Mouse (Mus musculus) lung, embryonic 14.5 days (tissue): ENCODE results near the gene Sacs. TPM values are rescaled to one million over a fixed set of nuclear protein-coding genes. Genes with fewer than 3 reads are reported as not detected.

ENCODE experiments used
- ATAC-seq: fragments of 200-750 bp; cut with Nextera tagmentation; 2 replicates; pipeline ENCODE4 v1.8.0; 2017; ENCODE audit warnings: mild to moderate bottlenecking, moderate TSS enrichment, moderate library complexity; ENCODE audit not compliant: insufficient read depth
- DNase-seq: peaks from one replicate; pipeline ENCODE4 v3.0.0-alpha.2; 2015
- H3K27ac ChIP-seq: fragments of 300-500 bp; sonication (generic); 2 replicates; pipeline ENCODE4 v1.5.1; 2014; ENCODE audit warnings: low read depth, mild to moderate bottlenecking, moderate library complexity
- H3K27me3 ChIP-seq: fragments of 300-500 bp; sonication (generic); 2 replicates; pipeline ENCODE4 v1.6.1; 2014; ENCODE audit warnings: low read length, control low read depth; ENCODE audit not compliant: insufficient read depth
- H3K36me3 ChIP-seq: fragments of 300-500 bp; sonication (generic); 2 replicates; pipeline ENCODE4 v1.6.1; 2014; ENCODE audit warnings: control low read depth; ENCODE audit not compliant: insufficient read depth
- H3K4me1 ChIP-seq: fragments of 300-500 bp; sonication (generic); 2 replicates; pipeline ENCODE4 v1.6.1; 2014; ENCODE audit warnings: antibody characterized with exemption, control low read depth; ENCODE audit not compliant: insufficient read depth
- H3K4me2 ChIP-seq: fragments of 300-500 bp; sonication (generic); 2 replicates; pipeline ENCODE4 v1.6.1; 2014; ENCODE audit warnings: mild to moderate bottlenecking
- H3K4me3 ChIP-seq: fragments of 300-500 bp; sonication (generic); 2 replicates; pipeline ENCODE4 v1.5.1; 2014; ENCODE audit warnings: low read depth, low read length
- H3K9ac ChIP-seq: fragments of 300-500 bp; sonication (generic); 2 replicates; pipeline ENCODE4 v1.6.1; 2014
- H3K9me3 ChIP-seq: fragments of 300-500 bp; sonication (generic); 2 replicates; pipeline ENCODE4 v1.6.1; 2016; ENCODE audit warnings: low read depth, low read length, control low read depth
- CTCF ChIP-seq: IDR thresholded peaks from 2 replicates; pipeline ENCODE4 v1.5.1; 2016; ENCODE audit warnings: antibody characterized with exemption, low read depth
- WGBS: fragments of 180-500 bp; shearing (Covaris S2); extraction: QIAGEN DNeasy Blood & Tissue Kit; methylation state at CpG from one replicate; pipeline ENCODE4 v1.1.7; 2014; 5-methylcytosine and 5-hydroxymethylcytosine counted together
- polyA plus RNA-seq: library from polyadenylated mRNA; unstranded; fragments of >200 nt; fragmentation: Nextera tagmentation; extraction: Ambion mirVana; gene quantifications from 2 replicates; pipeline ENCODE4 v1.2.1, GENCODE M21; 2014

Gene Sacs
- polyA plus RNA-seq = 3.6 and 3.8 TPM in 2 replicates

DNA sequence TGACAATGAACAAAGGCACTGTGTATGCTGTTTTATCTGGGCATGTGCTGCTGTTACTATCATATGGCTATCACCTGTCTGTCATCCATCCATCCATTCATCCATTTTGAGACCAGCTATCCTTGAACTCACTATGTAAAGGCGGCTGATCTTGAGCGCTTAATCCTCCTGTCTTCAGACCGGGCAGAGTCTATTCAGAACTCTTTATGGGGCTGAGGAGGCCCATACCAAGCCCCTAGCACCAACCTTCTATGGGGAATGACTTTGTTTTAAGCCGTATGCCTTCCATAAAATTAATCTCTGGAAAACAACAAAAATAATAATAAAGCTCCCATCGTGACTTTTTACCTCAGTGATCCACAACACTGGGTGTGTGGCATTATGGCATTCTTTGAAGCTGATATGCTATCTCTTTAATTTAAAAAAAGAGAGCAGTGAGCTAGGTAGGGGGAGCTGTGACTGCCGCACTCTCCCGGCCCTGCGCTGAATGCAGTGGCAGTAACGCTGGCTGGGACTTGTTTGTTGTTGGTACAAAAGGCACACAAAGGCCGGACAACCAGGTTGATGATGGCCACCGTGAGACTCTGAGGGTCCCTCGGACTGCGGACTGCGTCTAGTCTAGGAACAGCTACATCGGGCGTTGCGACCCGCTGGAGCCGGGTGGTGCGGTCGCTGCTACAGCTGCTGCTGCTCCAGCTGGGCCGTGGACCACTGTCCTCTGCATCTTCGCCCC is at the start of gene Sacs:
Sacs (plus strand) TSS at position 464 of the 733 bp plus-strand sequence.
- 7% methylated on average over 23 of the region's 23 CpGs for WGBS

GRCm38 (mm10) chr14:61090955-61091354 is 47.3 kb upstream of the Sacs start:
- no peak for ATAC-seq

More for the DNA sequence above, at the start of gene Sacs:
- Histone ChIP-seq H3K36me3 (no peaks in the 10 kb centered on the region), H3K9me3 (no peaks in the 10 kb centered on the region), H3K9ac (peak within 1 kb of the TSS; percentile 53), H3K4me1 (0 out of 2 replicates have a peak, but pooled peaks cover 4% of the 10 kb centered on the region), H3K4me3 (peak within 1 kb of the TSS; percentile 43), H3K27ac (no peak within 1 kb of the TSS), H3K27me3 (peaks cover 6% of the 10 kb centered on the region; the same call in 1 of the 2 replicates), H3K4me2 (peak within 1 kb of the TSS; percentile 70)
- TF ChIP-seq CTCF = peak; percentile 36; the same call in 1 of the 2 replicates
- ATAC-seq = no peak
- DNase-seq = peak; percentile 37

GRCm38 (mm10) chr14:61092073-61092472 is 46.2 kb upstream of the Sacs start:
- H3K4me2 ChIP-seq = no peak overlapping the region
- H3K9ac ChIP-seq = no peak overlapping the region
- 81% methylated on average over 3 of the region's 3 CpGs for WGBS
- H3K4me1 ChIP-seq = no peaks in the 10 kb centered on the region
- H3K27me3 ChIP-seq = no peaks in the 10 kb centered on the region
- no peak overlapping the region for H3K4me3 ChIP-seq
- peak; percentile 37 for DNase-seq
- no peaks in the 10 kb centered on the region for H3K9me3 ChIP-seq
- TF ChIP-seq CTCF = no peak
- no peak overlapping the region for H3K27ac ChIP-seq
- no peaks in the 10 kb centered on the region for H3K36me3 ChIP-seq
- no peak for ATAC-seq

More at GRCm38 (mm10) chr14:61090955-61091354, 47.3 kb upstream of the Sacs start:
- no peak for DNase-seq
- Histone ChIP-seq H3K4me2 (no peak overlapping the region), H3K9me3 (no peaks in the 10 kb centered on the region), H3K36me3 (no peaks in the 10 kb centered on the region), H3K4me3 (no peak overlapping the region), H3K9ac (no peak overlapping the region), H3K27ac (no peak overlapping the region), H3K27me3 (no peaks in the 10 kb centered on the region), H3K4me1 (no peaks in the 10 kb centered on the region)
- 74% methylated on average over 5 of the region's 5 CpGs for WGBS
- no peak for TF ChIP-seq CTCF

GRCm38 (mm10) chr14:61097974-61098625 is 40.2 kb upstream of the Sacs start:
- no peaks in the 10 kb centered on the region for H3K9me3 ChIP-seq
- H3K36me3 ChIP-seq = no peaks in the 10 kb centered on the region
- no peak overlapping the region for H3K4me3 ChIP-seq
- WGBS = 47% methylated on average over 12 of the region's 12 CpGs
- peak; percentile 40 for DNase-seq
- H3K4me2 ChIP-seq = no peak overlapping the region
- TF ChIP-seq CTCF = no peak
- H3K27ac ChIP-seq = no peak overlapping the region
- no peak overlapping the region for H3K9ac ChIP-seq
- H3K27me3 ChIP-seq = no peaks in the 10 kb centered on the region
- no peaks in the 10 kb centered on the region for H3K4me1 ChIP-seq
- peak; percentile 24; the same call in 1 of the 2 replicates for ATAC-seq

- Histone ChIP-seq H3K9me3 (no peaks in the 10 kb centered on the region), H3K9ac (no peak overlapping the region), H3K36me3 (no peaks in the 10 kb centered on the region), H3K27me3 (no peaks in the 10 kb centered on the region), H3K4me3 (no peak overlapping the region), H3K4me2 (no peak overlapping the region), H3K27ac (no peak overlapping the region), H3K4me1 (no peaks in the 10 kb centered on the region)
- 89% methylated on average over 6 of the region's 6 CpGs for WGBS
- ATAC-seq (no peak), DNase-seq (no peak)
- TF ChIP-seq CTCF = no peak
Observed at GRCm38 (mm10) chr14:61100736-61101135, 37.5 kb upstream of the Sacs start.

DNA sequence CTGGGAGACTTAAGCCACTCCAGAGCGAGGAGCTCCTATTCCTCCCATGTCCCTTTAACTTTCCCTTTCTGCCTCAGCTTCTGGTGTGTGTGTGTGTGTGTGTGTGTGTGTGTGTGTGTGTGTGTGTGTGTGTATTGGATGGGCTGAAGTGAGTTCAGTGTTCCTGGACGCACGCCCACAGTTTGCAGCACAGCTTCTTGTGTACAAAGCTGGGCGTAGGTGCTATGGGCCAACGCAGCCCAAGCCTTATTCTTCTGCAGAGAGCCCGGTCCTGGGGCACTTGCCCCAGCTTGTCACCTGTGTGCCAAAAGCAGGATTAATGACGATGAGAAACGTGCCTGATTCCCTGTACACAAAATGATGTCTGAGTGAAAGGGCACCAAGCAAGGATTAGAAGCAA is 31.9 kb upstream of the Sacs start:
- Histone ChIP-seq H3K27ac (no peak overlapping the region), H3K9ac (no peak overlapping the region), H3K9me3 (no peaks in the 10 kb centered on the region), H3K27me3 (no peaks in the 10 kb centered on the region), H3K4me3 (no peak overlapping the region), H3K36me3 (no peaks in the 10 kb centered on the region), H3K4me1 (peaks cover 5% of the 10 kb centered on the region; the same call in 1 of the 2 replicates), H3K4me2 (no peak overlapping the region)
- peak; percentile 42 for DNase-seq
- ATAC-seq = no peak
- WGBS = 64% methylated on average over 8 of the region's 8 CpGs
- no peak for TF ChIP-seq CTCF

DNA sequence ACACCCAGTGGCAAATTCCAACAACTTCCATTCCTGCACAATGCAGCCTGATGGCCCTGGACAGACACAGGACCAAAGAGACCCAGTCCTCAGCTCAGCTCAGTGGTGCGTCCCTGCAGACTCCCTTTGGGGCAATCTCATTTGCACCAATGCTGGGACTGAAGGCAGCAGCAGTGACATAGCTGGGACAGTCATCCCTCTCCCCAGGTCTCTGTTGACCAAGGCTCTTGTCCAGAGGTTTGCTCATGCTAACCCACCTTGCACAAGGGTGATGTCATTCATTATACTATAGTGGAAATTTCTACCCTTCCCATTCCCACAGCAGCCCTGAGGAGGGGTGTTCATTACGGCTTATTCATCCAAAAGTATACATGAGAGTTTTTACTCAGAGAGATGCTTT is 29.6 kb upstream of the Sacs start:
- no peaks in the 10 kb centered on the region for H3K36me3 ChIP-seq
- no peak overlapping the region for H3K9ac ChIP-seq
- no peak overlapping the region for H3K4me3 ChIP-seq
- H3K27me3 ChIP-seq = no peaks in the 10 kb centered on the region
- no peak overlapping the region for H3K4me2 ChIP-seq
- H3K4me1 ChIP-seq = peaks cover 5% of the 10 kb centered on the region; the same call in 1 of the 2 replicates
- WGBS = 77% methylated on average over 2 of the region's 2 CpGs
- no peak overlapping the region for H3K27ac ChIP-seq
- no peak for ATAC-seq
- no peaks in the 10 kb centered on the region for H3K9me3 ChIP-seq
- no peak for TF ChIP-seq CTCF
- no peak for DNase-seq
